Mouse (Mus musculus) urinary bladder, postnatal 4 days (tissue): ENCODE measurements around the gene Nptn.
"Not testable (repeated sequence)": the region's sequence is repeated elsewhere in the genome, so short reads cannot be mapped to it uniquely, and the experiment has no call there.

Experiments used
- DNase-seq, 2 experiments: peaks; one replicate each; pipeline ENCODE4 v3.0.0; 2021 to 2022; ENCODE audit warnings: low spot score in 2 of 2

The Nptn gene

DNA sequence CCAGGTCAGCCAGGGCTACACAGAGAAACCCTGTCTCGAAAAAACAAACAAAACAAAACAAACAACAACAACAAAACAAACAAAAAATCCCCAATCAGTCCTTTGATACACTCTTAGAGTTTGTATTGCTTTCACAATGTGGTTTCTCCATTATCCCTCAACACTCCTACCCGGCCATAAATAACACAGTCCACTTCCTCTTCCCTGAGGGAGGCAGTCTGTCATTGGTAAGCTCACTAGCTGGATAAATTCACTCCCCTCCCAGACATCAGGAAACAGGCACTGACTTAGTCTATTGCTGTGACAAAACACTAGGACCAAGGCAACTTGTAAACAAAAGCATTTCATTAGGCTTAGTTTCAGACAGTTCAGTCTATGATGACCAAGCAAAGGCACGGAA is 21.8 kb upstream of the Nptn start:
- no peak for DNase-seq

DNA sequence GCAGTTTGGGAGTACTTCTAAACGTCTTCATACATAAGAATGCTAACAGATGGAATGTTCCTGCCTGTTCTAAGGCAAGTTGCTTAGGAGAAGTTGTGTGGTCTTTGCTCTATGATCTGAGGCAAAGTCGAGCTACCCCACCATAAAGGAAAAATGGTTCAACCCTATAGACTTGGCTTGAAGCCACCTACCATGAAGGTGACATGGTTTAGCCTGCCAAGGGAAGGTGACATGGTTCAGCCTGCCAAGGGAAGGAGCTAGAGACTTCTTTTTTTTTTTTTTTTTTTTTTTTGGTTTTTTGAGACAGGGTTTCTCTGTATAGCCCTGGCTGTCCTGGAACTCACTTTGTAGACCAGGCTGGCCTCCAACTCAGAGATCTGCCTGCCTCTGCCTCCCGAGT is 16.1 kb upstream of the Nptn start:
- not testable (repeated sequence) for DNase-seq

DNA sequence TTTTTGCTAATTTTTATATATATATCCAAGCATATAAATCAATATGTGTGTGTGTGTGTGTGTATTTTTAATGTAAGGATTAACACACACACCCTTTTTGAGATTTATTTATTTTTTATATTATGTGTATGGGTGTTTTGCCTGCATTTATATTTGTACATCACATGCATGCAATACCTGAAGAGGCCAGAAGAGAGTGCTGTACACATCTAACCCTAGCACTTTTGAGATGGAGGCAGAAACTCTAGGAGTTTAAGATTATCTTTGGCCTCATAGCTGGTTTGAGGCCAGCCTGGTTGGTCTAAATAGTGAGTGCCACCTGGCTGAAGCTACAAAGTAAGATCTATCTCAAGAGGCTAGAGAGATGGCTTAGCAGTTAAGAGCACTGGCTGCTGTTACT is 14.4 kb upstream of the Nptn start:
- no peak for DNase-seq

- no peak for DNase-seq
Observed at GRCm38 (mm10) chr9:58571001-58571400, 11.0 kb upstream of the Nptn start.

DNA sequence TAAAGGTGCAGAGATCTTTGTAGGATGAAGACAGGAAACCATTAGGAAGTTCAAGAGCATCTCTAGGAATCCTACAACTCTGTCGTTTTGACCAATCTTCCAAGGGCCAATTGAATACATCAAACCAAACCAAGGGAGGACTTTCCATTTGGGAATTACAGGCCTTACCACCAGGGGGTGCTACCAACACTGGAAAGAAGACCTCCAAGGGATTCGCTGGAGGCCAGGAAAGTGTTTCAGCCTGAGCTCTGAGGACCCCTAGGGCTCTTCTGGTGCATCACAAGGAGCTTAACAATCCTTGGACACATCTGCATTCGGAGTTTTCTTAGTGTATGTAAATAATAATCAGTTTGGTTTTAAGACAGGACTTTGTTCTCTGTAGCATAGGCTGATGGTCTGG is 3.4 kb upstream of the Nptn start:
- DNase-seq: peak; percentile 73 to 92

DNA sequence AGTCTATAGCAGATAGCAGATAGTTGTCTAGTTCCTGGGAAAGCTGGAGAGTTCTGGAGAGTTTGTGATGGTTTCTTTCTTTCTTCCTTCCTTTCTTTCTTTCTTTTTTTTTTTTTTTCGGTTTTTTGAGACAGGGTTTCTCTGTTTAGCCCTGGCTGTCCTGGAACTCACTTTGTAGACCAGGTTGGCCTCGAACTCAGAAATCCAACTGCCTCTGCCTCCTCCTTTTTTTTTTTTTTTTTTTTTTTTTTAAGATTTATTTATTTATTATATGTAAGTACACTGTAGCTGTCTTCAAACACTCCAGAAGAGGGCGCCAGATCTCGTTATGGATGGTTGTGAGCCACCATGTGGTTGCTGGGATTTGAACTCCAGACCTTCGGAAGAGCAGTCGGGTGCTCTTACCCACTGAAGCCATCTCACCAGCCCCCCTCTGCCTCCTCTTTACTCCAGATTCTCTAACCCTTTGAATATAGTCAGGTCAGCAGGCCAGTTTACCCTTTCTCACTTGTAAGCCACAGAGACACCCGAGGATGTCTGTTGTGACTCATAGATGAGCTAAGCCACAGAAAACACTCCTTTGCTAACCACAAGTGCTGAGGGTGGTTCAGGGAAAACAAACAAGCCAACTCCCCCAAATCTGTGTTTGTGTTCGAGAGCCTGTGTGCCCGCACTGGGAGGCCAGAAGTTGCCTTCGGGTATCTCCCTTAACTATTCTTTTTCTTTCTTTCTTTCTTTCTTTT is 1.4 kb upstream of the Nptn start:
- DNase-seq: not testable (repeated sequence)

DNA sequence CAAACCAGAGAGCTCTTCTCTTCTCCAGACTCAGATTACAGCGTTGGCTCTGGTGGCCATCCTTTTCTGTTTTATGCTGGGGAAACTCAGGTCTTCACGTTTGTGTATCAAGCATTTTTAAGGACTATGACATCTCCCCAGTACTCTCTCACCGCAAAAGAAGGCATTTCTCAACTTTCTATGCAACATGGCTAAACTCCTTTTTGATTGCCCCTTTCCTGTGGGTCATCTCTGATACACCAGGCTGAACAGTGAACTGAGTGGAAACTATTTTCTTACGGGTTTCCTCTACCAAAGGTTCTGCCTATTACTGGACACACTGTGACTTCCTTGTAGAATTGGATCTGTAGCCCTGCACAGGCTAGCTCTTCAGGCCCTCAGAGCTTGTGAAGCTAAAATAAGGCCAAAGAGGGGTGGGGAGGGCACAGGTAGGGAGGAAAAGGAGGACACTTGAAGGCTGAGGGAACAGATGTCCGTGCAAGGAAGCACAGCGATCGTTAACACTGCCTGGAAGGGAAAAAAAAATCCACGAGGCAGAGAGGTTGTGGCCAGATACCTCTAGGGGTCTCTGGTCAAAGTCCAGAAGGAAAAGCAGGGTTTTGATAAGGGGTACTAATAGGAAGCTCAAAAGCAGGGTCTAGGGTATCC is 633 bp upstream of the Nptn start:
- peak in 1 of 2 experiments; percentile 26 for DNase-seq

- DNase-seq: peak in 1 of 2 experiments; percentile 67
Observed at GRCm38 (mm10) chr9:58582581-58583266, 684 bp downstream of the Nptn start.

DNA sequence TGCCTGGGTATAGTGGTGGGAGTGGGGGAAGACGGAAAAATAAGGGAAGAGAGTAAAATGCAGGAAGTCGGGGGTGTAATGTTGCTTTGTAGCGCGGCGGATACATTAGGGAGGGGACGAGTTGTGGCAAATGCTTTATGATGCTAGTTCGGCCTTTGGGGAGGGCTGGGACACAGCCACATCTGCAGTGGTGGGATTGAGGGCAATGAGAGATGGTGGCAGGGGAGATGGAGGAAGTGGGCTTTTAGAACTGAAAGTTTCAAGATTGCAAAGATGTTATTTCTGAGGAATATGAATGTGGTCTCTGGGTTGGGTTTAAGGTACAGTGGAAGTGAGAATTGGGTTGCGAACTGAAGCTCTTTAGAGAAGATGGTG is 1.2 kb downstream of the Nptn start:
- no peak for DNase-seq

- DNase-seq: no peak
Observed at GRCm38 (mm10) chr9:58584323-58584722, 2.3 kb downstream of the Nptn start.

- no peak for DNase-seq
Observed at GRCm38 (mm10) chr9:58588657-58589056, 6.6 kb downstream of the Nptn start.

- DNase-seq: no peak
Observed at GRCm38 (mm10) chr9:58595313-58595712, 13.3 kb downstream of the Nptn start.

- DNase-seq: no peak
Observed at GRCm38 (mm10) chr9:58613790-58614189, 31.8 kb downstream of the Nptn start.

DNA sequence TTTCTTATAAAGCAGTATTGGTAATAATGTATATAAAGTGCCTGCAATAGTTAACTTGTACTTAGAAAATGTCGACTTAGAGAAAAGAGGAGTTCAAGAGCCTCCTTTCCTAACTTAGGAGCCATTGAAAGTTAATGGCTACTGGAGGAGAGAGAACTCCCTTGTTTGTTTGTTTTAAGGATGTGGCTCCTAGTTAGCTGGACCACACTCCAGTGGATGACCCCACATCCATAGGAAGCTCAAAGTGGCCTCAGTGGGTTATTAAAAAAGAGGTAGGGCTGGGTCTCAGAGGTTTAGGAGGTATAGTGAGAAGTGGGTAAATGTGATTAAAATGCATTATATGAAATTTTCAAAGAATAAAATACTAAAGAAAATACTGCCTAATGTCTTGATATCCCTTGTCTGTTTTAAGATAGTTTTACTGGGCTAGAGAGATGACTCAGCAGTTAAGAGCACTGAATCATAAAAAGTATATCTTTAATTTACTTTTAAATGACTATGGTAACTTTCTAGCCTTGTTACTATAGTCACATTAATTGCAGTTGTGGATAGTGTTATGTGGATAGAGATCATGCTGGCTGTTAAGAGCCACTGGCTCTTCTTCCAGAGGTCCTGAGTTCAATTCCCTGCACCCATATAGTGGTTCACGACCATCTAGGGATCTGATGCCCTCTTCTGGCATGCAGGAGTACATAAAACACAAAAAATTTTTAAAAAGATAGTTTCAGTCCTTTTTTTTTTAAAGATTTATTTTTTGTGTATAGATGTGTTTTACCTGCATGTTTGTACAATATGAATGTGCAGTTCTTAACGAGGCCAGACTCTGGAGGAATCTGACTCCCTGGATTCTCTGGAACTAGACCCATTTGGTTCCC is 33.3 kb downstream of the Nptn start:
- DNase-seq: no peak

DNA sequence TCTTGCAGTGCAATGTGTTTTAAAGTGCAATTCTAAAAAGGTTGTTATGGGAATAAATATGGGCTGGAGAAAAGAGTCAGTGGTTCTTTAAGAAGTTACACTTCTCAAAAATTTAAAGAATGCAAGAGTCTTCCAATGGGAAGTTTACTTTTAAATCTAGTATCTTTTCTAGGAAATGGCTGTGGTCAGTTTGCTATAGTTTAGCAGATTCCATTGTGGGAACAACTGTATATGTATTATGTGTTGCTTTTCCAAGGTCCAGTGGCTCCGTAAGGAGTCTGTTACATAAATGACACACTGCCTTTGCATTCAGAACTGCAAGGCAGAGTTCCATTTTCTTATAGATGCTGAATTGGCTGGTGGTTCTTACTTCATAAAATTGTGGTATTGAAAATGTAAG is 41.0 kb downstream of the Nptn start:
- DNase-seq: no peak

DNA sequence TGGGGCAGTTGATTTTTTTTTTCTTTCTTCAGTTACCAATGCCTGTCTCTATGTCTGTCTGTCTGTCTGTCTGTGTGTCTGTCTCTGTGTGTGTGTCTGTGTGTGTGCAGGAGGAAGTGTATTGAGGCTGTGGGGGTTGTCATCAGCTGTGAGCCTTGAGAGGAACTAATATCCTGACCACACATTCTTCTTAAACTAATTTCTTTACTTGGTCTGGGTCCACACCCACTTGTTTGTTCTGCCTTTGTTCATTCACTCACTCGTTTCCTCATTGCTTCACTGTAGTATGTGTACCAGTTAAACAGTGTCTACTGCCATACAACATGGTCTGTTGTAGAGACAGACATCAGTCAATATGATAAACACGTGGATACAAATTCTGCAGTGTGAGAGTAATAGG is 45.2 kb downstream of the Nptn start:
- DNase-seq: no peak

GRCm38 (mm10) chr9:58630441-58630840 is 48.4 kb downstream of the Nptn start:
- DNase-seq: no peak

GRCm38 (mm10) chr9:58648406-58649264 is 66.6 kb downstream of the Nptn start:
- DNase-seq: no peak

DNA sequence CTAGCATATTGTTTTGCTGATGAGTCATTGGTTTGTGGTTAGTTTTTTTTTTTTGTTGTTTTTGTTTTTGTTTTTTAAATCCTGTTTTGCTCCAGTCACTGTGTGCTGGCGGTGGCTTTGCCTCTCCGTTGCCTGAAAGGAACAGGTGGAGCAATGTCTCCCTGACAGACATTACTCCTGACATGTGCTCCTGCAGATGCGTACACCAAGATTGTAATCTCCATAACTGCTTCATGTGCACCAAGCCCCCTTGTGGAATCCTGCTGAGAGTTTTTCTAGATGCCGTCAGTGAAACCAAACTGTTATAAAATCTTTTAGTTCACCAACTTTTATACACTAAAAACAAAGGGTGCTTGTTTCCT is 67.2 kb downstream of the Nptn start:
- DNase-seq: no peak

- no peak for DNase-seq
Observed at GRCm38 (mm10) chr9:58651993-58652392, 70.0 kb downstream of the Nptn start.

GRCm38 (mm10) chr9:58654494-58654893 is 72.5 kb downstream of the Nptn start:
- no peak for DNase-seq
